Mouse (Mus musculus) embryonic facial prominence, embryonic 10.5 days (tissue): ENCODE data around the gene Pxmp2. TPM values are rescaled to one million over a fixed set of nuclear protein-coding genes. Genes with fewer than 3 reads are reported as not detected.

Experiments used
- DNase-seq: peaks from one replicate; pipeline ENCODE4 v3.0.0-alpha.2; 2017; ENCODE audit warnings: low spot score
- H3K27ac ChIP-seq: fragments of 300-500 bp; sonication (generic); replicated peaks from 2 replicates; pipeline ENCODE4 v1.5.1; 2016; ENCODE audit warnings: mild to moderate bottlenecking
- H3K27me3 ChIP-seq: fragments of 300-500 bp; sonication (generic); replicated peaks from 2 replicates; pipeline ENCODE4 v1.6.1; 2016; ENCODE audit warnings: low read depth, mild to moderate bottlenecking; ENCODE audit not compliant: poor library complexity, severe bottlenecking
- H3K36me3 ChIP-seq: fragments of 300-500 bp; sonication (generic); replicated peaks from 2 replicates; pipeline ENCODE4 v1.6.1; 2016; ENCODE audit warnings: mild to moderate bottlenecking, moderate library complexity
- H3K4me1 ChIP-seq: fragments of 300-500 bp; sonication (generic); 2 replicates; pipeline ENCODE4 v1.6.1; 2016
- H3K4me3 ChIP-seq: fragments of 300-500 bp; sonication (generic); 2 replicates; pipeline ENCODE4 v1.5.1; 2016; ENCODE audit warnings: mild to moderate bottlenecking, moderate library complexity
- H3K9me3 ChIP-seq: fragments of 300-500 bp; sonication (generic); 2 replicates; pipeline ENCODE4 v1.6.1; 2016; ENCODE audit warnings: mild to moderate bottlenecking
- WGBS: fragments of 180-500 bp; shearing (Covaris S2); methylation state at CpG from one replicate; pipeline ENCODE4 v1.1.7; 2016; 5-methylcytosine and 5-hydroxymethylcytosine counted together
- polyA plus RNA-seq: library from polyadenylated mRNA; unstranded; fragments of >200 nt; fragmentation: Nextera tagmentation; extraction: Ambion mirVana; gene quantifications from 2 replicates; pipeline ENCODE4 v1.2.1, GENCODE M21; 2016

Gene Pxmp2
- polyA plus RNA-seq, result 10.6 and 12.4 TPM in 2 replicates

- peak within 1 kb of the TSS; percentile 92 for H3K27ac ChIP-seq
- peaks cover 22% of the 10 kb centered on the region for H3K4me1 ChIP-seq
- H3K4me3 ChIP-seq, result peak within 1 kb of the TSS; percentile 80
- peaks cover 27% of the 10 kb centered on the region for H3K27me3 ChIP-seq
- no peaks in the 10 kb centered on the region for H3K9me3 ChIP-seq
- H3K36me3 ChIP-seq, result peaks cover 26% of the 10 kb centered on the region
- WGBS, result under 1% methylated on average over 64 of the region's 64 CpGs
- DNase-seq, result peak; percentile 97
Observed at GRCm38 (mm10) chr5:110285770-110286445, at the start of gene Pxmp2, which contains the start of gene Pole. TSS of gene Pxmp2 (minus strand) at chr5:110286186. TSS of gene Pole (plus strand) at chr5:110286306.

- Histone ChIP-seq H3K4me1 (no peaks in the 10 kb centered on the region), H3K9me3 (no peaks in the 10 kb centered on the region), H3K27me3 (no peaks in the 10 kb centered on the region), H3K4me3 (no peak overlapping the region), H3K27ac (no peak overlapping the region), H3K36me3 (peaks cover 98% of the 10 kb centered on the region)
- WGBS, result 89% methylated on average over 3 of the region's 3 CpGs
- no peak for DNase-seq
Observed at GRCm38 (mm10) chr5:110330508-110330907, 44.5 kb upstream of the Pxmp2 start.

- H3K36me3 ChIP-seq, result peaks cover 98% of the 10 kb centered on the region
- H3K9me3 ChIP-seq, result no peaks in the 10 kb centered on the region
- no peaks in the 10 kb centered on the region for H3K4me1 ChIP-seq
- H3K27me3 ChIP-seq, result no peaks in the 10 kb centered on the region
- no peak for DNase-seq
- no peak overlapping the region for H3K4me3 ChIP-seq
- no peak overlapping the region for H3K27ac ChIP-seq
- WGBS, result 91% methylated on average over 3 of the region's 3 CpGs
Observed at GRCm38 (mm10) chr5:110313127-110313526, 27.1 kb upstream of the Pxmp2 start.

- peaks cover 99% of the 10 kb centered on the region for H3K36me3 ChIP-seq
- H3K9me3 ChIP-seq, result no peaks in the 10 kb centered on the region
- WGBS, result 96% methylated on average over 7 of the region's 7 CpGs
- no peaks in the 10 kb centered on the region for H3K4me1 ChIP-seq
- no peak overlapping the region for H3K27ac ChIP-seq
- H3K27me3 ChIP-seq, result no peaks in the 10 kb centered on the region
- no peak for DNase-seq
- no peak overlapping the region for H3K4me3 ChIP-seq
Observed at GRCm38 (mm10) chr5:110308861-110309260, 22.9 kb upstream of the Pxmp2 start.

GRCm38 (mm10) chr5:110300591-110300990, 14.6 kb upstream of the Pxmp2 start:
- Histone ChIP-seq H3K4me3 (no peak overlapping the region), H3K4me1 (no peaks in the 10 kb centered on the region), H3K36me3 (peaks cover 99% of the 10 kb centered on the region), H3K27ac (no peak overlapping the region), H3K27me3 (no peaks in the 10 kb centered on the region), H3K9me3 (no peaks in the 10 kb centered on the region)
- 92% methylated on average over 2 of the region's 2 CpGs for WGBS
- DNase-seq, result no peak

GRCm38 (mm10) chr5:110296637-110297036, 10.7 kb upstream of the Pxmp2 start:
- no peak for DNase-seq
- Histone ChIP-seq H3K27ac (no peak overlapping the region), H3K27me3 (no peaks in the 10 kb centered on the region), H3K4me1 (no peaks in the 10 kb centered on the region), H3K36me3 (peaks cover 97% of the 10 kb centered on the region), H3K4me3 (no peak overlapping the region), H3K9me3 (no peaks in the 10 kb centered on the region)
- 89% methylated on average over 1 of the region's 1 CpGs for WGBS

GRCm38 (mm10) chr5:110291649-110292048, 5.7 kb upstream of the Pxmp2 start:
- 92% methylated on average over 1 of the region's 1 CpGs for WGBS
- Histone ChIP-seq H3K36me3 (peaks cover 81% of the 10 kb centered on the region), H3K9me3 (no peaks in the 10 kb centered on the region), H3K4me3 (no peak overlapping the region), H3K27me3 (no peaks in the 10 kb centered on the region), H3K27ac (no peak overlapping the region), H3K4me1 (peaks cover 11% of the 10 kb centered on the region)
- DNase-seq, result no peak

- H3K4me1 ChIP-seq, result peaks cover 22% of the 10 kb centered on the region
- H3K4me3 ChIP-seq, result peak overlapping the region; percentile 80
- H3K27me3 ChIP-seq, result peaks cover 27% of the 10 kb centered on the region
- peaks cover 38% of the 10 kb centered on the region for H3K36me3 ChIP-seq
- WGBS, result 77% methylated on average over 2 of the region's 2 CpGs
- no peaks in the 10 kb centered on the region for H3K9me3 ChIP-seq
- DNase-seq, result no peak
- no peak overlapping the region for H3K27ac ChIP-seq
Observed at GRCm38 (mm10) chr5:110287084-110287475, 1.1 kb upstream of the Pxmp2 start.

- WGBS, result 4% methylated on average over 31 of the region's 31 CpGs
- Histone ChIP-seq H3K4me1 (peaks cover 22% of the 10 kb centered on the region), H3K9me3 (no peaks in the 10 kb centered on the region), H3K4me3 (peak overlapping the region; percentile 80), H3K27me3 (peaks cover 27% of the 10 kb centered on the region), H3K27ac (peak overlapping the region; percentile 92), H3K36me3 (peaks cover 33% of the 10 kb centered on the region)
- DNase-seq, result no peak
Observed at GRCm38 (mm10) chr5:110286446-110287083, 579 bp upstream of the Pxmp2 start.

GRCm38 (mm10) chr5:110285156-110285555, 830 bp downstream of the Pxmp2 start:
- H3K36me3 ChIP-seq, result peaks cover 18% of the 10 kb centered on the region
- peaks cover 22% of the 10 kb centered on the region for H3K4me1 ChIP-seq
- peaks cover 27% of the 10 kb centered on the region for H3K27me3 ChIP-seq
- H3K4me3 ChIP-seq, result peak overlapping the region; percentile 80
- no peak overlapping the region for H3K27ac ChIP-seq
- peak; percentile 26 for DNase-seq
- WGBS, result 10% methylated on average over 15 of the region's 15 CpGs
- no peaks in the 10 kb centered on the region for H3K9me3 ChIP-seq

GRCm38 (mm10) chr5:110284536-110284935, 1.4 kb downstream of the Pxmp2 start:
- WGBS, result 14% methylated on average over 4 of the region's 4 CpGs

GRCm38 (mm10) chr5:110281984-110282383, 4.0 kb downstream of the Pxmp2 start:
- 85% methylated on average over 2 of the region's 2 CpGs for WGBS
- Histone ChIP-seq H3K27ac (no peak overlapping the region), H3K4me1 (peaks cover 14% of the 10 kb centered on the region), H3K4me3 (no peak overlapping the region), H3K36me3 (no peaks in the 10 kb centered on the region), H3K9me3 (no peaks in the 10 kb centered on the region), H3K27me3 (peaks cover 27% of the 10 kb centered on the region)
- DNase-seq, result no peak

More at GRCm38 (mm10) chr5:110284536-110284935, 1.4 kb downstream of the Pxmp2 start:
- Histone ChIP-seq H3K9me3 (no peaks in the 10 kb centered on the region), H3K27me3 (peaks cover 27% of the 10 kb centered on the region), H3K36me3 (peaks cover 12% of the 10 kb centered on the region), H3K27ac (no peak overlapping the region), H3K4me1 (peaks cover 22% of the 10 kb centered on the region), H3K4me3 (peak overlapping the region; percentile 80)
- DNase-seq, result peak; percentile 60

GRCm38 (mm10) chr5:110276910-110277309, 9.1 kb downstream of the Pxmp2 start:
- DNase-seq, result no peak
- no peaks in the 10 kb centered on the region for H3K27me3 ChIP-seq
- H3K36me3 ChIP-seq, result no peaks in the 10 kb centered on the region
- 85% methylated on average over 1 of the region's 1 CpGs for whole genome bisulfite sequencing
- H3K4me1 ChIP-seq, result no peaks in the 10 kb centered on the region
- no peaks in the 10 kb centered on the region for H3K9me3 ChIP-seq
- H3K27ac ChIP-seq, result no peak overlapping the region
- H3K4me3 ChIP-seq, result no peak overlapping the region
